Mouse (Mus musculus) midbrain, postnatal 0 days (tissue): ENCODE results near the gene Nfatc3. TPM values are rescaled to one million over a fixed set of nuclear protein-coding genes. Genes with fewer than 3 reads are reported as not detected.

Source experiments
- ATAC-seq: fragments of 200-750 bp; cut with Nextera tagmentation; 2 replicates; pipeline ENCODE4 v1.8.0; 2017; ENCODE audit warnings: moderate number of reproducible peaks, mild to moderate bottlenecking, moderate TSS enrichment, moderate library complexity; ENCODE audit not compliant: low FRiP score
- DNase-seq: peaks from one replicate; pipeline ENCODE4 v3.0.0-alpha.2; 2015; ENCODE audit warnings: low spot score
- H3K27ac ChIP-seq: fragments of 300-500 bp; sonication (generic); 2 replicates; pipeline ENCODE4 v1.5.1; 2014; ENCODE audit warnings: low read depth, mild to moderate bottlenecking, low read length, mixed read lengths
- H3K27me3 ChIP-seq: fragments of 300-500 bp; sonication (generic); 2 replicates; pipeline ENCODE4 v1.6.1; 2014; ENCODE audit warnings: low read length, control low read depth, mixed read lengths; ENCODE audit not compliant: insufficient read depth
- H3K36me3 ChIP-seq: fragments of 300-500 bp; sonication (generic); 2 replicates; pipeline ENCODE4 v1.6.1; 2014; ENCODE audit warnings: low read length, control low read depth, mixed read lengths; ENCODE audit not compliant: insufficient read depth
- H3K4me1 ChIP-seq: fragments of 300-500 bp; sonication (generic); 2 replicates; pipeline ENCODE4 v1.6.1; 2014; ENCODE audit warnings: mild to moderate bottlenecking, control low read depth, antibody characterized with exemption, low read length, mixed read lengths; ENCODE audit not compliant: insufficient read depth
- H3K4me2 ChIP-seq: fragments of 300-500 bp; sonication (generic); 2 replicates; pipeline ENCODE4 v1.6.1; 2014; ENCODE audit warnings: low read depth, mild to moderate bottlenecking, low read length, mixed read lengths; ENCODE audit not compliant: poor library complexity, severe bottlenecking
- H3K4me3 ChIP-seq: fragments of 300-500 bp; sonication (generic); 2 replicates; pipeline ENCODE4 v1.5.1; 2014; ENCODE audit warnings: low read depth, mild to moderate bottlenecking, low read length, moderate library complexity
- H3K9ac ChIP-seq: fragments of 300-500 bp; sonication (generic); replicated peaks from 2 replicates; pipeline ENCODE4 v1.6.1; 2014; ENCODE audit warnings: mild to moderate bottlenecking, low read length, moderate library complexity, mixed read lengths; ENCODE audit not compliant: poor library complexity, severe bottlenecking
- H3K9me3 ChIP-seq: fragments of 300-500 bp; sonication (generic); 2 replicates; pipeline ENCODE4 v1.6.1; 2016; ENCODE audit warnings: low read length, control low read depth
- CTCF ChIP-seq: IDR thresholded peaks from 2 replicates; pipeline ENCODE4 v1.5.1; 2016; ENCODE audit warnings: antibody characterized with exemption, mild to moderate bottlenecking
- WGBS: fragments of 180-500 bp; shearing (Covaris S2); extraction: QIAGEN DNeasy Blood & Tissue Kit; methylation state at CpG from one replicate; pipeline ENCODE4 v1.1.7; 2014; 5-methylcytosine and 5-hydroxymethylcytosine counted together
- polyA plus RNA-seq: library from polyadenylated mRNA; unstranded; fragments of >200 nt; fragmentation: Nextera tagmentation; extraction: Ambion mirVana; gene quantifications from 2 replicates; pipeline ENCODE4 v1.2.1, GENCODE M21; 2015
- total RNA-seq: library from RNA; depleted of rRNA; stranded (reverse); fragments of >200 nt; gene quantifications from 2 replicates; pipeline ENCODE4 v1.2.3, GENCODE M21; 2014

Nfatc3 gene
- total and polyA plus RNA-seq, 2 experiments from 2014 or later = 2.7 to 18.0 TPM

DNA sequence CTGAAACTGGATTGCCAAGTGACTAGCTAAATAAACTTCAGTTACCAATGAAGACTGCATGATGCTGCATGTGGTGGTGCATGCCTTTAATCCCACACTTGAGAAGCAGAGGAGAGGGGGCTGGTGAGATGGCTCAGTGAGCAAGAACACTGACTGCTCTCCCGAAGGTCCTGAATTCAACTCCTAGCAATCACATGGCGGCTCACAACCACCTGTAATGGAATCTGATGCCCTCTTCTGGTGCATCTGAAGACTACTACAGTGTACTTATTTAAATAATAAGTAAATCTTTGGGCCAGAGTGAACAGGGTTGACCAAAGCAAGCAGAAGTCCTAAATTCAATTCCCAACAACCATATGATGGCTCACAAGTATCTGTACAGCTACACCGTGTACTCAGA lies 64.8 kb downstream of the Nfatc3 start:
- Histone ChIP-seq H3K27me3 (no peaks in the 10 kb centered on the region), H3K36me3 (no peaks in the 10 kb centered on the region; the same call in 1 of the 2 replicates), H3K4me3 (no peak overlapping the region), H3K27ac (no peak overlapping the region), H3K9ac (no peak overlapping the region), H3K4me1 (no peaks in the 10 kb centered on the region), H3K4me2 (no peak overlapping the region), H3K9me3 (no peaks in the 10 kb centered on the region)
- DNase-seq (no peak), ATAC-seq (no peak)
- 80% methylated on average over 3 of the region's 3 CpGs for WGBS
- no peak for TF ChIP-seq CTCF

DNA sequence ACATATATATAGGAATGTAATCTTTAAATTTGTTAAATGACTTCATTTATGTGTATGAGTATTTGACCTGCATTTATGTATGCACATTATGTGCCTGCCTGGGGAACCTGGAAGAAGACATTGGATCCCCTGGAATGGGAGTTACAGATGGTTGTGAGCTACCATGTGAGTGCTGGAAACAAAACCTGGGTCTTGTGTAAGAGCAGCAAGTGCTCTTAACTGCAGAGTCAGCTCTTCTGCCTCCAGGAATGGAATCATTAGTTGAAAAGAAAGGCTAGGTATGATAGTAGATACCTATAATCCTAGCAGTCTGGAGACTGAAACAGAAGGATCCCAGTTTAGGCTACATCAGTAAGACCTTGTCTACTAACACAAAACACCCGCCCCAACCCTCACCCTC lies 67.4 kb downstream of the Nfatc3 start:
- Histone ChIP-seq H3K4me2 (no peak overlapping the region), H3K36me3 (peaks cover 9% of the 10 kb centered on the region), H3K9me3 (no peaks in the 10 kb centered on the region), H3K27me3 (no peaks in the 10 kb centered on the region), H3K9ac (no peak overlapping the region), H3K27ac (no peak overlapping the region), H3K4me3 (no peak overlapping the region), H3K4me1 (no peaks in the 10 kb centered on the region)
- no peak for DNase-seq
- WGBS = 100% methylated on average over 1 of the region's 1 CpGs
- ATAC-seq = no peak
- TF ChIP-seq CTCF = no peak

DNA sequence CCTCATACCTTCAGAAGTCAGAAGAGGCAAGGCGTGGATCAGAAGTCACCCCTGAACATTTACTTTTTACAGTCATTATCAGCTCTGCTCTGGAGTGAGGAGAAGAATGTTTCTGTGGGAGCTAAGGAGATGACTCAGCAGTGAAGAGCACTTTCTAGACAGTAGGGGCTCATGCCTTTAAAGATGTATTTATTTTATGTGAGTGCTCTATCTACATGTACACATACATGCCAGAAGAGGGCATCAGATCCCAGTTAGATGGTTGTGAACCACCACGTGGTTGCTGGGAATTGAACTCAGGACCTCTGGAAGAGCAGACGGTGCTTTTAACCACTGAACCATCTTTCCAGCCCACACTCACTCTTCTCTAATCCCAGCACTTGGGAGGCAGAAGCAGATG lies 68.4 kb downstream of the Nfatc3 start:
- H3K27me3 ChIP-seq = no peaks in the 10 kb centered on the region
- no peak overlapping the region for H3K4me3 ChIP-seq
- peaks cover 13% of the 10 kb centered on the region for H3K36me3 ChIP-seq
- 78% methylated on average over 3 of the region's 3 CpGs for WGBS
- no peak overlapping the region for H3K4me2 ChIP-seq
- no peak overlapping the region for H3K27ac ChIP-seq
- no peaks in the 10 kb centered on the region for H3K4me1 ChIP-seq
- TF ChIP-seq CTCF = 0 out of 2 replicates have a peak, but pooled peaks have one; percentile 6
- H3K9ac ChIP-seq = no peak overlapping the region
- ATAC-seq (no peak), DNase-seq (no peak)
- no peaks in the 10 kb centered on the region for H3K9me3 ChIP-seq

DNA sequence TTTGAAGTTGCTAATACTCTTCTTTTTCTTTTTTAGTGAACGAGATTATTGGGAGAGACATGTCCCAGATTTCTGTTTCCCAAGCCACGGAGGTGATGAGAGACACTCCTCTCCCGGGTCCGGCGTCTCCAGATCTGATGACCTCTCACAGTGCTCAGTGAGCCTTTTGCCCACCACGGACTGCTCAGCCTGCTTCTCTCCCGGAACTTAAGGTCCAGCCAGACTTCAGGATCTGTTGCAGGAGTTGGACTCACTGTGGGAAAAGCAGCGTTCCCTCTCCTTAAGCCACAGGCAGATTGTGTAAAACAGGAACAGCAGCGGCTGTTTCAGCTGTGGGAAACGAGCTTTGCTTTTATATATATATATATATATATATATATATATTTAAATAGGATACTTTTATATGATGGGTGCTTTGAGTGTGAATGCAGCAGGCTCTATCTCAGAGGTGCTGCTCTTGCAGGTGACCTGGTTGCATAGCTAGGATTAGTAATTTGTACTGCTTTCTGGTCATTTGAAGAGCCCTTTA lies 69.3 kb downstream of the Nfatc3 start:
- H3K9me3 ChIP-seq = no peaks in the 10 kb centered on the region
- WGBS = 89% methylated on average over 10 of the region's 10 CpGs
- ATAC-seq = no peak

DNA sequence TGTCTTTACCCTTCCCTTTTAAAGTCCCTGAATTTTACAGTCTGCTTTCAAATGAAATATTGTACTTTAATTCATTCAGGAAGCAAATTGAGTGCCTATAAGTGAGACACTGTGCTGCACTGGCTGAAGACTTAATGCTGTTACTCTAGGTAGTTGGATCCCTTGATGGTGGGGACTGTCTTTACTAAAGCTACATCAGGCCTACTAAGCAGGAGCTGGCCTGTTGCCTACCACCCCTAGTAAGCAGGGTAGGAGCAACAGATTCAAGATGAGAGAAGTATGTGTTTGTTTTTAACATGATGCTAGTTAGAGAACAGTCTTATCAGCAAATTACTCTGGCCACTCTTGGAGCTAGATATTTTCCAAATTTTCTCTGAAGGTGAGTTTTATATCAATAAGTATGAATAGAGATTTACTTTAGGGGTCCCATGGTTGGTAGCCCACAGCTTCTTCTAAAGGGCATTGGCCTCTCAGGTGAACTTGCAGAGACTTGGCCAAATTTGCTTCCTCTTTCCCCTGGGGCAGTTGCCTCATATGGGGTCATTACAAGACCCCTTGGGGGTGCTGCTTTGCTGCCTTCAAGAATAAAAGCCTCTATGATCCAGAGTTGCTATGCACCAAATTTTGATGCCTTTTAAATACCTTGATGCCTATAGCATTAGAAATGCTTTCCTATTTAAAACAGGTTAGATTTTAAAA lies 70.7 kb downstream of the Nfatc3 start:
- Histone ChIP-seq H3K27me3 (peaks cover 5% of the 10 kb centered on the region), H3K4me2 (no peak overlapping the region), H3K36me3 (peaks cover 17% of the 10 kb centered on the region), H3K27ac (no peak overlapping the region), H3K4me1 (no peaks in the 10 kb centered on the region), H3K9me3 (no peaks in the 10 kb centered on the region), H3K4me3 (no peak overlapping the region), H3K9ac (no peak overlapping the region)
- TF ChIP-seq CTCF = no peak
- ATAC-seq (no peak), DNase-seq (no peak)

More for the DNA sequence above, 69.3 kb downstream of the Nfatc3 start:
- Histone ChIP-seq H3K4me1 (no peaks in the 10 kb centered on the region), H3K27ac (no peak overlapping the region), H3K36me3 (peaks cover 17% of the 10 kb centered on the region), H3K9ac (no peak overlapping the region), H3K4me2 (no peak overlapping the region), H3K4me3 (no peak overlapping the region), H3K27me3 (no peaks in the 10 kb centered on the region)
- no peak for DNase-seq
- TF ChIP-seq CTCF = no peak

DNA sequence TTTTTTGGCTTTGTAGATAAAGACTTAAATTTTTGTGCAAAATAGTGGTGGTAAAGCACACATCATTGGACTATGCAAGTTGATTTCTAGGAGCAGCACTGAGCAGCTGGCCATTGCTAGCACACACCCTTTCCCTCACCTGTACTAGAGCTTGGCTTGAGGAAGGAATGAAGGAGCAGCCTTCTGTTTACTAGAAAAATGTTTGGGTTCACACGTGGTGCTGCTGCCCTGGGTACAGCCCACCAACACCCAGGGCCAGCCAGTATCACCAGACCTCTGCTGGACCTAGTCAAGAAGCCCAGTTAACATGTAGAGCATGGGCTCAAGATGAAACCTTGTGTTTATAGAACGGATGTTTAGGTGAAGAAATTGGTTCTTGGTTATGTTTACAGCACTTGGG lies 71.4 kb downstream of the Nfatc3 start:
- ATAC-seq = no peak
- TF ChIP-seq CTCF = no peak
- DNase-seq = no peak
- Histone ChIP-seq H3K9me3 (no peaks in the 10 kb centered on the region), H3K27ac (no peak overlapping the region), H3K36me3 (peaks cover 17% of the 10 kb centered on the region), H3K4me2 (no peak overlapping the region), H3K4me1 (no peaks in the 10 kb centered on the region), H3K4me3 (no peak overlapping the region), H3K9ac (no peak overlapping the region), H3K27me3 (peaks cover 11% of the 10 kb centered on the region)
- WGBS = 88% methylated on average over 2 of the region's 2 CpGs
